31 mouse cellular contexts compared by ENCODE assay signal in the genomic region with DNA sequence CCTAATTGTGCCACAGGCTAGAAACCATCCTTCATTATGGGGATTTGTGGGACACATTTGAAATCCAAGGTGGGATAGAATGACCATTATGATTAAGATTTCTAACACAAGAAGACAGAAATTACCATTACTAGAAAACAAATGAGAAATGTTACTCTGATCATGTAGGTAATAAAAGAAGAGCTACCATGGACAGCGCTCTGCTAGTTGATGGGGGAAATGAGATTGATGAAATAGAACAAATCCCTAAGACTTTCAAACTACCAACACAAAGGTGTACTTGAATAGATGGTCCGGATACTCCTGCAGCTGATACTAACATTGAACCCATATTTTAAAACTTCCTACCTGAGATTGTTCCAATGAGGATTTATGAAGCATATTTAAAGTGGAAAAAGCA.
A peak's percentile ranks its signal among the peaks of the same experiment; 100 is the strongest.
DNase-seq lines count a peak whose midpoint lies in the region; ATAC-seq and TF ChIP-seq lines count a peak whose summit lies in the region.
"Had no signal": no experiment of that assay in that cellular context is flagged by ENCODE, and none has a peak within 500 bp of the region (broad histone marks: within the 10 kb centered on the region; RNA-seq: fewer than 3 reads in every experiment).

No protein-coding gene starts in this region.

- H3K36me3 ChIP-seq in limb, embryonic 11.5 days (ENCODE audit: control insufficient read depth, insufficient read depth, low read length), result no peaks in the 10 kb centered on the region
- no peaks in the 10 kb centered on the region for H3K36me3 ChIP-seq in limb, embryonic 10.5 days
- no peaks in the 10 kb centered on the region for H3K36me3 ChIP-seq in ES-E14 (ENCODE audit: control insufficient read depth, insufficient read depth, low read length, poor library complexity, severe bottlenecking)
- H3K36me3 ChIP-seq: embryonic facial prominence, embryonic 12.5 days; forebrain, embryonic 10.5 days; forebrain, embryonic 15.5 days; heart, embryonic 15.5 days; midbrain, embryonic 13.5 days; neural tube, embryonic 13.5 days had no signal

- 81% methylated on average over 2 of the region's 2 CpGs for WGBS in limb, embryonic 11.5 days
- 93% methylated on average over 2 of the region's 2 CpGs for WGBS in limb, embryonic 10.5 days

- DNase-seq in limb, embryonic 11.5 days (ENCODE audit: low spot score), result peak; percentile 23
- no peak for DNase-seq in limb, embryonic 10.5 days (ENCODE audit: low spot score)
- DNase-seq in ES-E14 (ENCODE audit: low read depth, low spot score) (peak; percentile 19), R1 (ENCODE audit: low read depth, low spot score) (peak; percentile 17)
- DNase-seq in forelimb bud, embryonic 11.5 days (ENCODE audit: low read depth, low spot score), result peak; percentile 13
- no peak for DNase-seq in ovary, postnatal 14 days (ENCODE audit: low spot score)
- DNase-seq in cerebellum, adult 8-10 months, result no peak
- DNase-seq: adrenal gland, adult 8-10 months; cerebellum, adult 9-10 months; cerebellum, postnatal 36 days; gastrocnemius, postnatal 14 days; heart, postnatal 36 days; kidney, adult 18-20 months; kidney, postnatal 4 days; layer of hippocampus, postnatal 36 days; left cerebral cortex, postnatal 4 days; lung, postnatal 4 days; right cerebral cortex, adult 18-20 months; spleen, adult 18-20 months; thymus, postnatal 14 days had no signal

- no peak overlapping the region for H3K4me3 ChIP-seq in limb, embryonic 11.5 days (ENCODE audit: low read depth, low read length)
- H3K4me3 ChIP-seq in limb, embryonic 10.5 days, result no peak overlapping the region
- H3K4me3 ChIP-seq in ES-E14 (ENCODE audit: insufficient read depth in 1 of 2, low read depth in 1 of 2, low read length in 2 of 2, poor library complexity in 1 of 2, severe bottlenecking in 1 of 2), result no peak overlapping the region
- H3K4me3 ChIP-seq: embryonic facial prominence, embryonic 12.5 days; forebrain, embryonic 10.5 days; forebrain, embryonic 15.5 days; heart, embryonic 15.5 days; megakaryocyte, embryonic 14.5 days; midbrain, embryonic 13.5 days; neural tube, embryonic 13.5 days had no signal

- H3K27me3 ChIP-seq in limb, embryonic 11.5 days (ENCODE audit: control insufficient read depth, insufficient read depth, low read length), result no peaks in the 10 kb centered on the region
- H3K27me3 ChIP-seq in limb, embryonic 10.5 days (ENCODE audit: low read depth, poor library complexity, severe bottlenecking), result no peaks in the 10 kb centered on the region
- H3K27me3 ChIP-seq: CH12.LX; embryonic facial prominence, embryonic 12.5 days; forebrain, embryonic 15.5 days; heart, embryonic 15.5 days; megakaryocyte, embryonic 14.5 days; midbrain, embryonic 13.5 days; neural tube, embryonic 13.5 days had no signal

- in situ Hi-C loops in ES-E14 (cut with MboI; ENCODE audit: low sequenced_read_pairs in 2 of 2, unreplicated experiment in 2 of 2), result no loop called here

- no peak overlapping the region for H3K27ac ChIP-seq in limb, embryonic 11.5 days (replicated peaks; ENCODE audit: low read depth, low read length)
- no peak overlapping the region for H3K27ac ChIP-seq in limb, embryonic 10.5 days
- no peak overlapping the region for H3K27ac ChIP-seq in ES-E14 (ENCODE audit: insufficient read depth, low read depth, low read length, poor library complexity, severe bottlenecking)
- H3K27ac ChIP-seq: embryonic facial prominence, embryonic 12.5 days; forebrain, embryonic 10.5 days; forebrain, embryonic 15.5 days; heart, embryonic 15.5 days; hindbrain, embryonic 14.5 days; midbrain, embryonic 13.5 days; neural tube, embryonic 13.5 days had no signal

- no peak overlapping the region for H3K9ac ChIP-seq in limb, embryonic 11.5 days (ENCODE audit: low read length)
- H3K9ac ChIP-seq in ES-E14 (ENCODE audit: insufficient read depth, low read depth, low read length, poor library complexity, severe bottlenecking), result no peak overlapping the region
- H3K9ac ChIP-seq: embryonic facial prominence, embryonic 12.5 days; forebrain, embryonic 15.5 days; heart, embryonic 15.5 days; hindbrain, embryonic 14.5 days; midbrain, embryonic 13.5 days; neural tube, embryonic 13.5 days had no signal

- H3K4me2 ChIP-seq in limb, embryonic 11.5 days (ENCODE audit: low read depth, severe bottlenecking), result no peak overlapping the region
- H3K4me2 ChIP-seq: embryonic facial prominence, embryonic 12.5 days; forebrain, embryonic 15.5 days; heart, embryonic 15.5 days; hindbrain, embryonic 14.5 days; liver, embryonic 11.5 days; midbrain, embryonic 13.5 days; neural tube, embryonic 13.5 days had no signal

- H3K9me3 ChIP-seq in limb, embryonic 11.5 days (ENCODE audit: control insufficient read depth, low read length), result no peaks in the 10 kb centered on the region
- no peaks in the 10 kb centered on the region for H3K9me3 ChIP-seq in limb, embryonic 10.5 days (replicated peaks)
- no peaks in the 10 kb centered on the region for H3K9me3 ChIP-seq in ES-E14 (ENCODE audit: control insufficient read depth, insufficient read depth, low read depth, low read length)
- H3K9me3 ChIP-seq: embryonic facial prominence, embryonic 12.5 days; forebrain, embryonic 10.5 days; forebrain, embryonic 15.5 days; heart, embryonic 15.5 days; midbrain, embryonic 13.5 days; neural tube, embryonic 13.5 days had no signal

- ATAC-seq in limb, embryonic 11.5 days (ENCODE audit: insufficient number of reproducible peaks, low FRiP score, low TSS enrichment, low read depth), result no peak
- no peak for ATAC-seq in frontal cortex, adult (ENCODE audit: low TSS enrichment)
- ATAC-seq: forebrain, embryonic 15.5 days; midbrain, embryonic 13.5 days had no signal

- H3K4me1 ChIP-seq in limb, embryonic 11.5 days (ENCODE audit: control insufficient read depth, insufficient read depth, low read length), result no peaks in the 10 kb centered on the region
- H3K4me1 ChIP-seq in limb, embryonic 10.5 days, result no peaks in the 10 kb centered on the region
- H3K4me1 ChIP-seq in ES-E14 (ENCODE audit: control insufficient read depth in 2 of 2, insufficient read depth in 2 of 2, low read length in 2 of 2, poor library complexity in 1 of 2), result no peaks in the 10 kb centered on the region
- H3K4me1 ChIP-seq: embryonic facial prominence, embryonic 12.5 days; forebrain, embryonic 10.5 days; heart, embryonic 15.5 days; megakaryocyte, embryonic 14.5 days; midbrain, embryonic 13.5 days; neural tube, embryonic 13.5 days had no signal

TF ChIP-seq in ES-E14, 5 proteins besides CTCF, POLR2A, EP300 and RAD21:
- no peak for TF ChIP-seq CHD2 (IDR thresholded peaks at IDR 0.05; ENCODE audit: low read depth, low read length)
- TF ChIP-seq ZC3H11A (IDR thresholded peaks at IDR 0.05; ENCODE audit: borderline replicate concordance, low read depth, low read length), result no peak
- no peak for TF ChIP-seq MAFK (IDR thresholded peaks at IDR 0.05; ENCODE audit: insufficient read depth, low read depth, low read length)
- no peak for TF ChIP-seq HCFC1 (IDR thresholded peaks at IDR 0.05; ENCODE audit: borderline replicate concordance, insufficient read depth, low read length)
- no peak for TF ChIP-seq ZNF384 (IDR thresholded peaks at IDR 0.05; ENCODE audit: low read depth, low read length)
TF ChIP-seq in ES-E14: peak in this region for 0.

Comparison
In these comparisons a context has a peak if more than half of its experiments do, and no peak if none do; other contexts are left out.
1. DNase-seq: peak in limb, embryonic 11.5 days (single experiment), ES-E14 (single experiment), R1 (single experiment) and forelimb bud, embryonic 11.5 days (single experiment); none in limb, embryonic 10.5 days (single experiment), ovary, postnatal 14 days (single experiment) and cerebellum, adult 8-10 months (single experiment).